Mouse (Mus musculus) hindbrain, embryonic 16.5 days (tissue): ENCODE measurements around the gene Tbxas1. TPM values are rescaled to one million over a fixed set of nuclear protein-coding genes. Genes with fewer than 3 reads are reported as not detected.

Experiments
- ATAC-seq: fragments of 200-750 bp; cut with Nextera tagmentation; 2 replicates; pipeline ENCODE4 v1.8.0; 2017; ENCODE audit warnings: moderate TSS enrichment, moderate library complexity
- H3K27ac ChIP-seq: fragments of 300-500 bp; sonication (generic); 2 replicates; pipeline ENCODE4 v1.5.1; 2014; ENCODE audit warnings: low read depth, mild to moderate bottlenecking, control low read depth, low read length, moderate library complexity
- H3K27me3 ChIP-seq: fragments of 300-500 bp; sonication (generic); replicated peaks from 2 replicates; pipeline ENCODE4 v1.6.1; 2014; ENCODE audit warnings: low read length; ENCODE audit not compliant: control insufficient read depth, insufficient read depth
- H3K36me3 ChIP-seq: fragments of 300-500 bp; sonication (generic); 2 replicates; pipeline ENCODE4 v1.6.1; 2014; ENCODE audit warnings: mild to moderate bottlenecking, low read length, moderate library complexity, mixed read lengths; ENCODE audit not compliant: control insufficient read depth, insufficient read depth
- H3K4me1 ChIP-seq: fragments of 300-500 bp; sonication (generic); 2 replicates; pipeline ENCODE4 v1.6.1; 2014; ENCODE audit warnings: low read depth, low read length; ENCODE audit not compliant: control insufficient read depth, insufficient read depth
- H3K4me2 ChIP-seq: fragments of 300-500 bp; sonication (generic); 2 replicates; pipeline ENCODE4 v1.6.1; 2014; ENCODE audit warnings: mild to moderate bottlenecking, low read length, control low read depth, moderate library complexity
- H3K4me3 ChIP-seq: fragments of 300-500 bp; sonication (generic); 2 replicates; pipeline ENCODE4 v1.5.1; 2014; ENCODE audit warnings: mild to moderate bottlenecking, low read length, control low read depth, moderate library complexity
- H3K9ac ChIP-seq: fragments of 300-500 bp; sonication (generic); 2 replicates; pipeline ENCODE4 v1.6.1; 2014; ENCODE audit warnings: low read depth, mild to moderate bottlenecking, control low read depth, low read length, moderate library complexity
- H3K9me3 ChIP-seq: fragments of 300-500 bp; sonication (generic); 2 replicates; pipeline ENCODE4 v1.6.1; 2014; ENCODE audit warnings: mild to moderate bottlenecking, low read length, moderate library complexity; ENCODE audit not compliant: control insufficient read depth
- WGBS: fragments of 180-500 bp; shearing (Covaris S2); extraction: QIAGEN DNeasy Blood & Tissue Kit; methylation state at CpG from one replicate; pipeline ENCODE4 v1.1.7; 2014; 5-methylcytosine and 5-hydroxymethylcytosine counted together
- polyA plus RNA-seq: library from polyadenylated mRNA; unstranded; fragments of >200 nt; fragmentation: Nextera tagmentation; extraction: Ambion mirVana; gene quantifications from 2 replicates; pipeline ENCODE4 v1.2.1, GENCODE M21; 2015

Gene Tbxas1
- polyA plus RNA-seq, 1 experiment from 2014 or later = 2.0 TPM

DNA sequence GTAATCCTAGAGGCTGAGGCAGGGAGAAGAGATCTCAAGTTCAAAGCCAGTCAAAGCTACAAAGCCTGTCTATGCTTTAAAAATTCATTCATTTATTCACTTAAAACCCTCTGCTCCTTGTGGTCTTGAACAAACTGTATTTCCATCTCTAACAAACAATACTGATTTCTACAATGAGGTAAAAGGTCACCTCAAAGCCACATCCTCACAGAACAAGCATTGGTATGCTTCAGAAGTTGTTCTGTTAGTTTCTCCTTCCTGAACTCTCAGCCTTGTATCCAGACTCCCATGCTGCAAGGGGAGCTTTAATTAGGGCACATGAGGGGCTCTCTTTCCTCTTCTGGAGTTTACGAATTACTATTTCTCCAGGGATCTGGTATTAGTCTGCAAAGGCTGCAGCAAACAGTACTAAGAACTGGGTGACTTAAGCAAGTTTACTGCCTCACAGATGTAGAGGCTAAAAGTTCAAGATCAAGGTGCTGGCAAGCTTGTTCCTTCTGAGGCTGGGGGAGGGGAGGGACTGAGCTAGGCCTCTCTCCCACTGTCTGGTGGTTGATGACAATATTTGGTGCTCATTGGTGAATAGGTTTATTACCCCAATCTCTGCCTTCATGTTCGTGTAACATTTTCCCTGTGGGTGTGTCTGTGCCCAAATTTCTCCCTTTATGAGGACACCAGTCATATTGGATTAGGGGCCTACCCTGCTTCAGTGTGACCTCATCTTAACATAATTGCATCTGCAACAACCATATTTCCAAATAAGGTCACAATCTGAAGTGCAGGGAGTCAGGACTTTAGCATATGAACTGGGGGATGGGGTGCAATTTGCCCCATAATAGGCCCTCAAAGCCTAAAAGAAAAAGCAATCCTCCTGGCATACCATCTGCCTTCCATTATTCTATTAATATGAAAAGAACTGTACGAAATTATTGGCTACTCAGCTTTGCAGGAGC lies 27.0 kb upstream of the Tbxas1 start:
- ATAC-seq = no peak
- Histone ChIP-seq H3K4me3 (no peak overlapping the region), H3K27ac (no peak overlapping the region), H3K4me2 (no peak overlapping the region), H3K4me1 (peaks cover 27% of the 10 kb centered on the region), H3K36me3 (no peaks in the 10 kb centered on the region), H3K27me3 (no peaks in the 10 kb centered on the region), H3K9ac (no peak overlapping the region), H3K9me3 (no peaks in the 10 kb centered on the region)
- WGBS = 42% methylated on average over 3 of the region's 3 CpGs

- no peak for ATAC-seq
- H3K27ac ChIP-seq = no peak overlapping the region
- no peak overlapping the region for H3K9ac ChIP-seq
- H3K27me3 ChIP-seq = no peaks in the 10 kb centered on the region
- no peak overlapping the region for H3K4me2 ChIP-seq
- peaks cover 37% of the 10 kb centered on the region for H3K4me1 ChIP-seq
- WGBS = 94% methylated on average over 6 of the region's 6 CpGs
- H3K4me3 ChIP-seq = no peak overlapping the region
- H3K9me3 ChIP-seq = no peaks in the 10 kb centered on the region
- H3K36me3 ChIP-seq = no peaks in the 10 kb centered on the region
Observed at GRCm38 (mm10) chr6:38850715-38851259, 24.4 kb upstream of the Tbxas1 start.

GRCm38 (mm10) chr6:38851740-38852139 lies 23.5 kb upstream of the Tbxas1 start:
- no peaks in the 10 kb centered on the region for H3K27me3 ChIP-seq
- H3K4me3 ChIP-seq = no peak overlapping the region
- H3K4me1 ChIP-seq = peaks cover 29% of the 10 kb centered on the region
- H3K9me3 ChIP-seq = no peaks in the 10 kb centered on the region
- ATAC-seq = no peak
- WGBS = 81% methylated on average over 2 of the region's 2 CpGs
- no peaks in the 10 kb centered on the region for H3K36me3 ChIP-seq
- H3K27ac ChIP-seq = no peak overlapping the region
- no peak overlapping the region for H3K9ac ChIP-seq
- H3K4me2 ChIP-seq = no peak overlapping the region

DNA sequence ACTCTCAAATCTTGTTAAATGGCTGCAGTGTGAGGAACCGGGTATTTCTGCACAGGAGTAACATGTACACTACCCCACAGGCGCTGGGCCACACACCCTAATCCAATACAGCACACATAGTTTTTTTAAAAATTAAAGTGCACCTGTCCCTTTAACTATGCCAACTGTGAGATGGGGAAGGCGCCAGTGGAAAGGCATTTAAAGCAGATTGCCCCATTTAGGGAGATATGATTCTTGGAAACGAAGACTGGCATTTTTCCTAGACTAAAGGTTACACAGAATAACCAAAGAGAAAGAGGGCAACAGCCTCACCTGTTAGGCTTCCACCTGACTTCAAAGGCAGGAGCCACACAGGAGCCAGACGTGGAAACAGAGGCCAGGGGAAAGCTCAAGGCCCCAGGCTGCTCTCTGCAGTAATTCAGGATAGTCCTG lies 21.6 kb upstream of the Tbxas1 start:
- no peak for ATAC-seq
- no peak overlapping the region for H3K4me2 ChIP-seq
- H3K27ac ChIP-seq = no peak overlapping the region
- H3K4me1 ChIP-seq = peaks cover 16% of the 10 kb centered on the region
- no peak overlapping the region for H3K4me3 ChIP-seq
- no peaks in the 10 kb centered on the region for H3K36me3 ChIP-seq
- H3K27me3 ChIP-seq = no peaks in the 10 kb centered on the region
- no peak overlapping the region; the same call in 1 of the 2 replicates for H3K9ac ChIP-seq
- no peaks in the 10 kb centered on the region for H3K9me3 ChIP-seq
- WGBS = 72% methylated on average over 5 of the region's 5 CpGs

GRCm38 (mm10) chr6:38859819-38860218 lies 15.4 kb upstream of the Tbxas1 start:
- no peak overlapping the region for H3K27ac ChIP-seq
- no peak overlapping the region for H3K4me2 ChIP-seq
- no peaks in the 10 kb centered on the region for H3K27me3 ChIP-seq
- 100% methylated on average over 1 of the region's 1 CpGs for WGBS
- no peaks in the 10 kb centered on the region for H3K9me3 ChIP-seq
- H3K4me1 ChIP-seq = peaks cover 2% of the 10 kb centered on the region; the same call in 1 of the 2 replicates
- ATAC-seq = no peak
- H3K36me3 ChIP-seq = no peaks in the 10 kb centered on the region
- no peak overlapping the region for H3K4me3 ChIP-seq
- H3K9ac ChIP-seq = no peak overlapping the region

DNA sequence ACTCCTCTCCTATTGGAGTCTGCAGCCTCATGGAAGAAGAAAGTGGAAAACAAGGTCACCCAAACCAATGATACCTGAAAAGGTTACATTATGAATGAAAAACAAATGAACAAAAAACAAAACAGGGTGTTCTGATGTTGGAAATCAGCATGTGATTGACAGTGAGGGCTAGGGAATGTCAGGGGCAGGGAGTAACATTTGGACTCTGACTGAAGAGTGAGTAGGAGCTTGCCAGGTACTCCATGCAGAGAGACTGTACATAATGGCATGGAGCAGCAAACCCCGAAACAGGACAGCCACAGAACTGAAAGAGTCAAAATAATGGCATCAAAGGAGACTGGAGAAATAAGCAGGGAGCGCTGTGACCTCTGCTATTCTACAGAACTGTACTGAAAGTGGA lies 14.9 kb upstream of the Tbxas1 start:
- H3K4me1 ChIP-seq = peaks cover 2% of the 10 kb centered on the region; the same call in 1 of the 2 replicates
- no peak overlapping the region for H3K4me3 ChIP-seq
- H3K9me3 ChIP-seq = no peaks in the 10 kb centered on the region
- H3K36me3 ChIP-seq = no peaks in the 10 kb centered on the region
- H3K27me3 ChIP-seq = no peaks in the 10 kb centered on the region
- H3K9ac ChIP-seq = no peak overlapping the region
- no peak overlapping the region for H3K4me2 ChIP-seq
- WGBS = 94% methylated on average over 2 of the region's 2 CpGs
- no peak overlapping the region for H3K27ac ChIP-seq
- no peak for ATAC-seq

DNA sequence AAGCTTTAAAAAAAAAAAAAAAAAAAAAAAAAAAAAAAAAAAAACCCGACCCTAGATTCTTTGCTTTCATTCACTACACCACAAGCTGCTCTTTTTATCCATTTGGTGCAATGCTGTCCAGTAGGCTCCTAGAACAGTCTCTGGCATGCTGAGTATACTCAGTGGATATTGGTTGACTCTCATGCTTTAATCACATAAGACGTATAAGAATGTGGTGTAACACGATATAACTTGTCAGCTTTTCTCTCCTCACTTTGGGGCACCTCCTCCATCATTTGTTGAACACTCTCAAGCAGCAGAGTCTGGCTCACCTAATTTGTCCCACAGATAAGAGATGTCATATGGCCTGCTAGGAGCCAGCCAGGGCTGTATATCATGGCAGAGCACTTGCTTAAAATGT lies 11.6 kb upstream of the Tbxas1 start:
- H3K27ac ChIP-seq = no peak overlapping the region
- H3K4me2 ChIP-seq = no peak overlapping the region
- H3K9me3 ChIP-seq = no peaks in the 10 kb centered on the region
- H3K4me3 ChIP-seq = no peak overlapping the region
- H3K9ac ChIP-seq = no peak overlapping the region
- no peaks in the 10 kb centered on the region for H3K27me3 ChIP-seq
- WGBS = 51% methylated on average over 3 of the region's 3 CpGs
- ATAC-seq = no peak
- H3K36me3 ChIP-seq = no peaks in the 10 kb centered on the region
- H3K4me1 ChIP-seq = peaks cover 3% of the 10 kb centered on the region

DNA sequence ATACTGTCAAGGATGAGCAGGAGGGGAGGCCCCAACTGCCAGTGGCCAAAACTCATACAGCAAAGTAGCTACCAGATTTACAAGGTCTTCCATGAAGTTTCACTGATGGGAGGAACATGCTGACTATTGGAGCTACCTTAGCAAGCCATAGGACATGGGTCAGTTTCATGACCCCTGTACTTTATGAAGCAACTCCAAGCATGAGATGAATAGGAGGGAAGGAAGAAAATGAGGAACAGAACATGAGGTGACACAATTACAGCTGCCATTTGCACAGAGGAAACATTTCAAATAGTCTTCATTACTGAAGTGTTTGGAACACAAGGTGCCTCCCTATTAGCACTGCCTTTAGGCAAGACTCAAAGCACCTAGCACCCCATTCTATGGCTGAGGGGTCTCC lies 9.4 kb upstream of the Tbxas1 start:
- no peaks in the 10 kb centered on the region for H3K9me3 ChIP-seq
- no peaks in the 10 kb centered on the region for H3K36me3 ChIP-seq
- H3K9ac ChIP-seq = no peak overlapping the region
- H3K27ac ChIP-seq = no peak overlapping the region
- H3K27me3 ChIP-seq = no peaks in the 10 kb centered on the region
- H3K4me3 ChIP-seq = no peak overlapping the region
- peaks cover 3% of the 10 kb centered on the region for H3K4me1 ChIP-seq
- no peak for ATAC-seq
- H3K4me2 ChIP-seq = no peak overlapping the region

GRCm38 (mm10) chr6:38866357-38866756 lies 8.8 kb upstream of the Tbxas1 start:
- no peak for ATAC-seq
- Histone ChIP-seq H3K9ac (no peak overlapping the region), H3K4me1 (peaks cover 3% of the 10 kb centered on the region), H3K9me3 (no peaks in the 10 kb centered on the region), H3K27ac (no peak overlapping the region), H3K36me3 (no peaks in the 10 kb centered on the region), H3K4me3 (no peak overlapping the region), H3K4me2 (no peak overlapping the region), H3K27me3 (no peaks in the 10 kb centered on the region)
- 86% methylated on average over 1 of the region's 1 CpGs for WGBS
